8 mouse cellular contexts compared by ENCODE assay signal in genomic region chr3:107596559-107596958, GRCm38 (mm10). TPM values are rescaled to one million over a fixed set of nuclear protein-coding genes. Genes with fewer than 3 reads are reported as not detected.
DNase-seq lines count a peak whose midpoint lies in the region; ATAC-seq lines count a peak whose summit lies in the region.

No protein-coding gene starts in this region.

- no peaks in the 10 kb centered on the region for H3K4me1 ChIP-seq in liver, embryonic 11.5 days (replicated peaks; ENCODE audit: control insufficient read depth, insufficient read depth, low read length)
- peaks cover 61% of the 10 kb centered on the region for H3K4me1 ChIP-seq in embryonic facial prominence, embryonic 13.5 days
- peaks cover 19% of the 10 kb centered on the region for H3K4me1 ChIP-seq in midbrain, embryonic 15.5 days

- H3K36me3 ChIP-seq in liver, embryonic 11.5 days (ENCODE audit: control insufficient read depth, insufficient read depth, low read length): no peaks in the 10 kb centered on the region
- peaks cover 10% of the 10 kb centered on the region; the same call in 1 of the 2 replicates for H3K36me3 ChIP-seq in embryonic facial prominence, embryonic 13.5 days
- H3K36me3 ChIP-seq in midbrain, embryonic 15.5 days (replicated peaks): no peaks in the 10 kb centered on the region

- no peak for ATAC-seq in liver, embryonic 11.5 days (replicated peaks; ENCODE audit: low FRiP score)
- ATAC-seq in embryonic facial prominence, embryonic 13.5 days (ENCODE audit: insufficient number of reproducible peaks, insufficient read depth, low FRiP score, low TSS enrichment, low read depth): no peak
- no peak for ATAC-seq in midbrain, embryonic 15.5 days (replicated peaks)

- H3K4me2 ChIP-seq in liver, embryonic 11.5 days: peak overlapping the region; percentile 21
- peak overlapping the region; percentile 73 for H3K4me2 ChIP-seq in embryonic facial prominence, embryonic 13.5 days
- H3K4me2 ChIP-seq in midbrain, embryonic 15.5 days: peak overlapping the region; percentile 14; the same call in 1 of the 2 replicates

- H3K9ac ChIP-seq in liver, embryonic 11.5 days (ENCODE audit: low read depth, low read length): no peak overlapping the region
- peak overlapping the region; percentile 91 for H3K9ac ChIP-seq in embryonic facial prominence, embryonic 13.5 days
- no peak overlapping the region for H3K9ac ChIP-seq in midbrain, embryonic 15.5 days

- H3K4me3 ChIP-seq in liver, embryonic 11.5 days (ENCODE audit: low read depth, low read length): peak overlapping the region; percentile 26; the same call in 1 of the 2 replicates
- peak overlapping the region; percentile 65 for H3K4me3 ChIP-seq in embryonic facial prominence, embryonic 13.5 days
- peak overlapping the region; percentile 8; the same call in 1 of the 2 replicates for H3K4me3 ChIP-seq in midbrain, embryonic 15.5 days

- 2% methylated on average over 26 of the region's 26 CpGs for WGBS in liver, embryonic 11.5 days
- under 1% methylated on average over 26 of the region's 26 CpGs for WGBS in embryonic facial prominence, embryonic 13.5 days
- WGBS in midbrain, embryonic 15.5 days: under 1% methylated on average over 26 of the region's 26 CpGs

- DNase-seq in liver, embryonic 11.5 days (ENCODE audit: low spot score): peak; percentile 63
- no peak for DNase-seq in liver
- peak; percentile 16 for DNase-seq in heart, postnatal 4 days
- no peak for DNase-seq in c-Kit-positive CD71-positive TER-119-positive erythroid progenitor cells, embryonic 14.5 days (ENCODE audit: low spot score)
- no peak for DNase-seq in Muller cell, postnatal 12 days (ENCODE audit: inconsistent ontology term)
- DNase-seq in gastrocnemius, adult 8-10 months (ENCODE audit: low spot score in 2 of 2): no peak

- no peaks in the 10 kb centered on the region for H3K9me3 ChIP-seq in liver, embryonic 11.5 days (ENCODE audit: control insufficient read depth, low read length)
- H3K9me3 ChIP-seq in embryonic facial prominence, embryonic 13.5 days: no peaks in the 10 kb centered on the region
- H3K9me3 ChIP-seq in midbrain, embryonic 15.5 days: no peaks in the 10 kb centered on the region

- peaks cover 96% of the 10 kb centered on the region for H3K27me3 ChIP-seq in liver, embryonic 11.5 days (replicated peaks; ENCODE audit: control insufficient read depth, insufficient read depth, low read length)
- H3K27me3 ChIP-seq in embryonic facial prominence, embryonic 13.5 days: peaks cover 92% of the 10 kb centered on the region
- H3K27me3 ChIP-seq in midbrain, embryonic 15.5 days (replicated peaks): peaks cover 71% of the 10 kb centered on the region

- no peak overlapping the region for H3K27ac ChIP-seq in liver, embryonic 11.5 days (ENCODE audit: low read depth, low read length)
- peak overlapping the region; percentile 92 for H3K27ac ChIP-seq in embryonic facial prominence, embryonic 13.5 days
- H3K27ac ChIP-seq in midbrain, embryonic 15.5 days: no peak overlapping the region

RNA-seq across cellular contexts. Expression of gene Alx3, which starts 1.7 kb away (rescaled TPM):
- polyA plus RNA-seq in liver, embryonic 11.5 days (2014; fragmentation: Nextera tagmentation; extraction: Ambion mirVana): 5.6 and 5.8 TPM in 2 replicates
- 31.5 and 50.5 TPM in 2 replicates for polyA plus RNA-seq in embryonic facial prominence, embryonic 13.5 days (2015; fragmentation: Nextera tagmentation; extraction: Ambion mirVana)
- not detected for total RNA-seq in heart, postnatal 4 days (2021)
- 1.0 and 1.2 TPM in 2 replicates for polyA plus RNA-seq in midbrain, embryonic 15.5 days (2015; fragmentation: Nextera tagmentation; extraction: Ambion mirVana)
- total RNA-seq in gastrocnemius, adult 8-10 months (2022): not detected

RNA-seq across cellular contexts. Expression of gene Gm10961, which starts 34.6 kb away (rescaled TPM):
- polyA plus RNA-seq in liver, embryonic 11.5 days (2014; fragmentation: Nextera tagmentation; extraction: Ambion mirVana): not detected in 2 replicates
- not detected in 2 replicates for polyA plus RNA-seq in embryonic facial prominence, embryonic 13.5 days (2015; fragmentation: Nextera tagmentation; extraction: Ambion mirVana)
- not detected for total RNA-seq in heart, postnatal 4 days (2021)
- not detected in 2 replicates for polyA plus RNA-seq in midbrain, embryonic 15.5 days (2015; fragmentation: Nextera tagmentation; extraction: Ambion mirVana)
- total RNA-seq in gastrocnemius, adult 8-10 months (2022): not detected

RNA-seq across cellular contexts. Expression of gene Strip1, which starts 34.9 kb away (rescaled TPM):
- 29.3 and 32.4 TPM in 2 replicates for polyA plus RNA-seq in liver, embryonic 11.5 days (2014; fragmentation: Nextera tagmentation; extraction: Ambion mirVana)
- 65.3 and 69.1 TPM in 2 replicates for polyA plus RNA-seq in embryonic facial prominence, embryonic 13.5 days (2015; fragmentation: Nextera tagmentation; extraction: Ambion mirVana)
- 10 to 100 TPM; 34.8 to 38.0 TPM for total RNA-seq in heart, postnatal 4 days (2021)
- 178 and 182 TPM in 2 replicates for polyA plus RNA-seq in midbrain, embryonic 15.5 days (2015; fragmentation: Nextera tagmentation; extraction: Ambion mirVana)
- total RNA-seq in gastrocnemius, adult 8-10 months (2022): 10 to 100 TPM; 15.1 to 18.4 (median 16.5) TPM

RNA-seq across cellular contexts. Expression of gene Ubl4b, which starts 41.7 kb away (rescaled TPM):
- not detected in 2 replicates for polyA plus RNA-seq in liver, embryonic 11.5 days (2014; fragmentation: Nextera tagmentation; extraction: Ambion mirVana)
- polyA plus RNA-seq in embryonic facial prominence, embryonic 13.5 days (2015; fragmentation: Nextera tagmentation; extraction: Ambion mirVana): 0.34 and 0.44 TPM in 2 replicates
- not detected for total RNA-seq in heart, postnatal 4 days (2021)
- polyA plus RNA-seq in midbrain, embryonic 15.5 days (2015; fragmentation: Nextera tagmentation; extraction: Ambion mirVana): not detected in 2 replicates
- total RNA-seq in gastrocnemius, adult 8-10 months (2022): not detected

Comparison
In these comparisons a context has a peak if more than half of its experiments do, and no peak if none do; other contexts are left out.
1. DNase-seq: peak in liver, embryonic 11.5 days (single experiment) and heart, postnatal 4 days (single experiment); none in liver (single experiment), c-Kit-positive CD71-positive TER-119-positive erythroid progenitor cells, embryonic 14.5 days (single experiment), Muller cell, postnatal 12 days (single experiment) and gastrocnemius, adult 8-10 months (0 of 2).
2. H3K4me2 ChIP-seq: peak in every context shown above with its lines; median percentile 73 in embryonic facial prominence, embryonic 13.5 days; 21 in liver, embryonic 11.5 days; 14 in midbrain, embryonic 15.5 days.
3. H3K4me3 ChIP-seq: peak in every context shown above with its lines; median percentile 65 in embryonic facial prominence, embryonic 13.5 days; 26 in liver, embryonic 11.5 days; 8 in midbrain, embryonic 15.5 days.